Mouse (Mus musculus) thymus, adult 2 months (tissue): ENCODE data around the gene Akap4.

Experiments used
- CTCF ChIP-seq: fragments of 200-500 bp; IDR thresholded peaks from 2 replicates; pipeline ENCODE4 v1.5.1; 2012; ENCODE audit warnings: mild to moderate bottlenecking, control low read depth, low read length, moderate library complexity, borderline replicate concordance; ENCODE audit not compliant: control insufficient read depth, poor library complexity, insufficient read depth; ENCODE audit errors: extremely low read depth
- POLR2A ChIP-seq: fragments of 200-500 bp; IDR thresholded peaks from 2 replicates; pipeline ENCODE4 v1.6.1; 2012; ENCODE audit warnings: mild to moderate bottlenecking, low read length, control low read depth, moderate library complexity; ENCODE audit not compliant: control insufficient read depth, poor library complexity, insufficient read depth; ENCODE audit errors: extremely low read depth

DNA sequence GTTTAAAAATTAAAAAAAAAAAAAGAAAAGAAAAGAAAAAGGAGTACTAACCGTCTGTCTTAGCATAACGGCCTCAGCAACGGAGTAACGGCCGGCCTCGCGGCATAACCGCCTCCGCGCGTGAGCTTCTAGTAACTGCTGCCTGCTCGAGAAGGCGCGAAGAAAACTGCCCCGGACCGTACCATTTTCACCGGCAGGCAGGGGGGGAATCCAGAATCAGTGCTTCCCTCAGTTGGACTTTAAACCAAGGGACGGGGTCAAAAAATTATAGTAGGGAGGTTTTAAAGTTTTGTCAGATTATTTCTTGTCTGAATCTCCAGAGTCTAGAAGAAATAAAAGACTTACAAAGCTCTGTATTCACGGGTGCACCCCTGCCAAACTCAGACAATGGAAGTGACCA is 25.8 kb upstream of the Akap4 start, which contains the start of gene Ccnb3:
- TF ChIP-seq CTCF (no peak), POLR2A (no peak)
